Mouse (Mus musculus) testis, adult 2 months (tissue): Measurements from ENCODE around the gene Hspa4. TPM values are rescaled to one million over a fixed set of nuclear protein-coding genes. Genes with fewer than 3 reads are reported as not detected.
"Not testable (repeated sequence)": the region's sequence is repeated elsewhere in the genome, so short reads cannot be mapped to it uniquely, and the experiment has no call there.

Experiments used
- H3K27ac ChIP-seq: fragments of 200-500 bp; 2 replicates; pipeline ENCODE4 v1.5.1; 2012; ENCODE audit warnings: low read depth, low read length; ENCODE audit not compliant: control insufficient read depth, insufficient read depth
- H3K27me3 ChIP-seq: fragments of 200-500 bp; 2 replicates; pipeline ENCODE4 v1.6.1; 2012; ENCODE audit warnings: mild to moderate bottlenecking, low read length, moderate library complexity; ENCODE audit not compliant: control insufficient read depth, insufficient read depth
- H3K36me3 ChIP-seq: fragments of 200-500 bp; 2 replicates; pipeline ENCODE4 v1.6.1; 2012; ENCODE audit warnings: mild to moderate bottlenecking, low read length; ENCODE audit not compliant: control insufficient read depth, insufficient read depth
- H3K4me1 ChIP-seq: fragments of 200-500 bp; 2 replicates; pipeline ENCODE4 v1.6.1; 2012; ENCODE audit warnings: low read length; ENCODE audit not compliant: control insufficient read depth, insufficient read depth
- H3K4me3 ChIP-seq: fragments of 200-500 bp; 2 replicates; pipeline ENCODE4 v1.5.1; 2012; ENCODE audit warnings: low read depth, mild to moderate bottlenecking, low read length, moderate library complexity, mixed read lengths; ENCODE audit not compliant: control insufficient read depth
- CTCF ChIP-seq: fragments of 200-500 bp; IDR thresholded peaks from 2 replicates; pipeline ENCODE4 v1.5.1; 2012; ENCODE audit warnings: low read depth, mild to moderate bottlenecking, inconsistent platforms, low read length, moderate library complexity; ENCODE audit not compliant: control insufficient read depth, insufficient read depth, insufficient replicate concordance
- POLR2A ChIP-seq: fragments of 200-500 bp; IDR thresholded peaks from 2 replicates; pipeline ENCODE4 v1.6.1; 2012; ENCODE audit warnings: low read depth, mild to moderate bottlenecking, inconsistent platforms, low read length, moderate library complexity; ENCODE audit not compliant: control insufficient read depth
- polyA plus RNA-seq: library from polyadenylated mRNA; depleted of rRNA; stranded (reverse); fragments of >200 nt; gene quantifications from 2 replicates; pipeline ENCODE4 v1.2.3, GENCODE M21; 2012

Gene Hspa4
- polyA plus RNA-seq, 1 experiment, result 38.9 TPM

- Histone ChIP-seq H3K27me3 (no peaks in the 10 kb centered on the region), H3K4me1 (no peaks in the 10 kb centered on the region), H3K36me3 (peaks cover 3% of the 10 kb centered on the region), H3K27ac (no peak overlapping the region), H3K4me3 (no peak overlapping the region)
- no peak for TF ChIP-seq POLR2A
Observed at GRCm38 (mm10) chr11:53290871-53291270, 9.4 kb downstream of the Hspa4 start.

- not testable (repeated sequence) for H3K27me3 ChIP-seq, H3K27ac ChIP-seq, H3K4me3 ChIP-seq, H3K36me3 ChIP-seq, H3K4me1 ChIP-seq
Observed at GRCm38 (mm10) chr11:53290187-53290586, 10.1 kb downstream of the Hspa4 start.

DNA sequence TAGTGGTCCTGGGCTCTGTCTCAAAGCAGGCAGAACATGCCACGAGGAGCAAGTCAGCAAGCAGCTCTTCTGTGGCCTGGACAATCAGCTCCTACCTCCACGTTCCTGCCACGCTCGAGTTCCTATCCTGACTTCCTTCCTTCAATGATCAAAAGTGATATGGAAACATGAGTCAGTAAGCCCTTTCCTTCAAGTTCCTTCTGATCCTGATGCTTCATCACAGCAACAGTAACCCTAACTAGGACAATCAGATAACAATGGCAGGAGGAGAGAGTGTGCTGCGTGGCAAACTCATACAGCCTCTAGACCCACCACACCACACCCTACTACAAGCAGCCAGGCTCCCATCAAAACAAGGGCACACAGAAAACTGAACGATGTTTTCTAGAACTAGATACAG lies 14.4 kb downstream of the Hspa4 start:
- Histone ChIP-seq H3K36me3 (peaks cover 3% of the 10 kb centered on the region), H3K4me1 (no peaks in the 10 kb centered on the region), H3K4me3 (no peak overlapping the region), H3K27me3 (no peaks in the 10 kb centered on the region), H3K27ac (no peak overlapping the region)
- no peak for TF ChIP-seq CTCF
- no peak for TF ChIP-seq POLR2A

DNA sequence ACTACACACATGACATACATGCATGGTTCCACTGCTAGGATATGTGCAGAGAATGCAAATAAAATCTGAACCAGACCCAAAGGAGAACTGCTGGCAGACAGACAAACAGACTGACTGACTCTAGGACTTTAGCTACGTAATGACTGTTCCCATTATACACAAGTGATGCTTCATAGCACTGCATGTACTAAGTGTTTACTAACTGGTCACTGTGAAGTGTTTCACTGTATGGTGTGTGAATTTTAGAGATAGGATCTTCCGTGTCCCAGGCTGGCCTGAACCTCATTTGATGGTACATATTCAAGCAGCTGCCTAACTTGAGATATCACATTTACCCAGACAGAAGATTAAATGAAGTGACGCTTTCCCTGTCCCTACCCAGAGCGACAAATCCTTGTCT lies 21.8 kb downstream of the Hspa4 start:
- H3K27ac ChIP-seq, result no peak overlapping the region
- H3K36me3 ChIP-seq, result peaks cover 1% of the 10 kb centered on the region
- TF ChIP-seq CTCF, result no peak
- TF ChIP-seq POLR2A, result no peak
- no peaks in the 10 kb centered on the region for H3K4me1 ChIP-seq
- no peak overlapping the region for H3K4me3 ChIP-seq
- H3K27me3 ChIP-seq, result no peaks in the 10 kb centered on the region

GRCm38 (mm10) chr11:53275358-53275757 lies 24.9 kb downstream of the Hspa4 start:
- Histone ChIP-seq H3K36me3 (peaks cover 4% of the 10 kb centered on the region), H3K4me3 (no peak overlapping the region), H3K4me1 (no peaks in the 10 kb centered on the region), H3K27ac (no peak overlapping the region), H3K27me3 (no peaks in the 10 kb centered on the region)
- no peak for TF ChIP-seq CTCF
- TF ChIP-seq POLR2A, result no peak

GRCm38 (mm10) chr11:53273313-53273712 lies 26.9 kb downstream of the Hspa4 start:
- H3K36me3 ChIP-seq, result peaks cover 4% of the 10 kb centered on the region
- TF ChIP-seq POLR2A (no peak), CTCF (no peak)
- no peak overlapping the region for H3K27ac ChIP-seq
- H3K4me3 ChIP-seq, result no peak overlapping the region
- H3K27me3 ChIP-seq, result no peaks in the 10 kb centered on the region
- H3K4me1 ChIP-seq, result no peaks in the 10 kb centered on the region

- H3K27ac ChIP-seq, result no peak overlapping the region
- TF ChIP-seq POLR2A, result no peak
- no peak for TF ChIP-seq CTCF
- H3K4me3 ChIP-seq, result no peak overlapping the region
- H3K36me3 ChIP-seq, result peaks cover 5% of the 10 kb centered on the region
- H3K4me1 ChIP-seq, result no peaks in the 10 kb centered on the region
- H3K27me3 ChIP-seq, result no peaks in the 10 kb centered on the region
Observed at GRCm38 (mm10) chr11:53269596-53269995, 30.7 kb downstream of the Hspa4 start.

DNA sequence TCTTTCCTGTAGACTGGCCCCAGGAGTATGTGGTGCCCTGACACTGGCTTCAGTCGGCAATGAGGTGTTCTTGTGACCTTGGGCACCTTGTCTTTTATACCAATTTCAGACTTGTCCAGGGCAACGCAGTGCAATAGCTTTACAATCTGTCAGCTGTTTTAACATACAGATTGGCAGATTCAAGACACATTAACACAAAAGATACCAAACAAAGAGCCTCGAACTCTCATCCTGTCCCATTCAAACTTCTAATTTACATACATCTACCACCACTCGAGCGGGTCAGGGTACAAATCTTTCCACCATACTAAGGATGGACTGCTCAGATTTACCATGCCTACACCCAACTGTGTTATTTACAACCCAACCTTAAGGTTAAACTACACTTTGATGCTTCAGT lies 39.7 kb downstream of the Hspa4 start:
- TF ChIP-seq POLR2A (no peak), CTCF (no peak)
- no peaks in the 10 kb centered on the region for H3K27me3 ChIP-seq
- H3K36me3 ChIP-seq, result no peaks in the 10 kb centered on the region; the same call in 1 of the 2 replicates
- H3K27ac ChIP-seq, result no peak overlapping the region
- H3K4me1 ChIP-seq, result peaks cover 4% of the 10 kb centered on the region
- no peak overlapping the region for H3K4me3 ChIP-seq
